Comparison of ENCODE assay signal across 7 mouse cellular contexts in genomic region chr2:166712801-166713689, GRCm38 (mm10). TPM values are rescaled to one million over a fixed set of nuclear protein-coding genes. Genes with fewer than 3 reads are reported as not detected.
DNase-seq lines count a peak whose midpoint lies in the region; ATAC-seq lines count a peak whose summit lies in the region.

No protein-coding gene starts in this region.

- peak overlapping the region; percentile 80 for H3K9ac ChIP-seq in heart, embryonic 14.5 days (ENCODE audit: low read length)

- peak overlapping the region; percentile 95 for H3K4me2 ChIP-seq in heart, embryonic 14.5 days (ENCODE audit: low read length)

- H3K36me3 ChIP-seq in embryonic facial prominence, embryonic 10.5 days (replicated peaks), result peaks cover 7% of the 10 kb centered on the region; the same call in 1 of the 2 replicates
- no peaks in the 10 kb centered on the region for H3K36me3 ChIP-seq in heart, embryonic 14.5 days (ENCODE audit: control insufficient read depth, insufficient read depth, low read length)

- peak overlapping the region; percentile 91 for H3K27ac ChIP-seq in embryonic facial prominence, embryonic 10.5 days (replicated peaks)
- H3K27ac ChIP-seq in heart, embryonic 14.5 days (replicated peaks in 1 of 2; ENCODE audit: control insufficient read depth in 1 of 2, insufficient read depth in 1 of 2, low read depth in 2 of 2, low read length in 2 of 2), result peak overlapping the region in 1 of 2 experiments; percentile 25; a peak in 1 of 4 replicates

- 0 out of 2 replicates have a peak, but pooled peaks cover 9% of the 10 kb centered on the region for H3K27me3 ChIP-seq in embryonic facial prominence, embryonic 10.5 days (replicated peaks; ENCODE audit: low read depth, poor library complexity, severe bottlenecking)
- H3K27me3 ChIP-seq in heart, embryonic 14.5 days (ENCODE audit: control insufficient read depth, insufficient read depth, low read length), result no peaks in the 10 kb centered on the region

- under 1% methylated on average over 64 of the region's 64 CpGs for WGBS in embryonic facial prominence, embryonic 10.5 days
- under 1% methylated on average over 64 of the region's 64 CpGs for WGBS in heart, embryonic 14.5 days

- DNase-seq in B cell, adult 2 months, result peak; percentile 57 to 66
- DNase-seq in embryonic facial prominence, embryonic 10.5 days (ENCODE audit: low spot score), result peak; percentile 78
- peak; percentile 58 for DNase-seq in left cerebral cortex, adult 11 months (ENCODE audit: low spot score)
- peak; percentile 53 for DNase-seq in lung, postnatal 36 days
- DNase-seq in skeletal muscle tissue, adult 2 months (ENCODE audit: low read depth, low spot score), result peak; percentile 28

- H3K4me1 ChIP-seq in embryonic facial prominence, embryonic 10.5 days, result peaks cover 90% of the 10 kb centered on the region
- H3K4me1 ChIP-seq in heart, embryonic 14.5 days (ENCODE audit: control insufficient read depth in 2 of 2, insufficient read depth in 2 of 2, low read length in 2 of 2), result peaks cover 9 to 22% of the 10 kb centered on the region in 2 experiments

- no peaks in the 10 kb centered on the region for H3K9me3 ChIP-seq in embryonic facial prominence, embryonic 10.5 days
- H3K9me3 ChIP-seq in heart, embryonic 14.5 days (ENCODE audit: control insufficient read depth, low read length), result no peaks in the 10 kb centered on the region

- peak; percentile 28 for ATAC-seq in CD4-positive, CD25-positive, alpha-beta regulatory T cell, adult 4 months
- ATAC-seq in heart, embryonic 14.5 days (ENCODE audit: insufficient number of reproducible peaks, insufficient read depth, low FRiP score, low read depth), result peak; percentile 5; the same call in 1 of the 2 replicates

- H3K4me3 ChIP-seq in embryonic facial prominence, embryonic 10.5 days, result peak overlapping the region; percentile 74
- peak overlapping the region; percentile 70 to 83 for H3K4me3 ChIP-seq in heart, embryonic 14.5 days (ENCODE audit: control insufficient read depth in 1 of 2, insufficient read depth in 1 of 2, low read depth in 1 of 2, low read length in 2 of 2)

RNA-seq across cellular contexts. Expression of gene Prex1, which starts 0.6 kb away (rescaled TPM):
- 10 to 100 TPM; 25.0 to 25.2 TPM for polyA plus RNA-seq in CD4-positive, CD25-positive, alpha-beta regulatory T cell, adult 4 months (2017; shearing (Covaris generic))
- polyA plus RNA-seq in embryonic facial prominence, embryonic 10.5 days (2016; fragmentation: Nextera tagmentation; extraction: Ambion mirVana), result 32.6 and 35.2 TPM in 2 replicates
- polyA plus RNA-seq in heart, embryonic 14.5 days (2014; fragmentation: Nextera tagmentation; extraction: Ambion mirVana), result 8.6 and 9.5 TPM in 2 replicates

Comparison
In these comparisons a context has a peak if more than half of its experiments do, and no peak if none do; other contexts are left out.
1. DNase-seq: peak in every context shown above with its lines; median percentile 78 in embryonic facial prominence, embryonic 10.5 days; 62 in B cell, adult 2 months; 58 in left cerebral cortex, adult 11 months; 53 in lung, postnatal 36 days; 28 in skeletal muscle tissue, adult 2 months.